Comparison of ENCODE assay signal across 26 mouse cellular contexts in genomic region chr12:117674511-117674910, GRCm38 (mm10).
"Had no signal": no experiment of that assay in that cellular context is flagged by ENCODE, and none has a peak within 500 bp of the region (broad histone marks: within the 10 kb centered on the region; RNA-seq: fewer than 3 reads in every experiment).

No protein-coding gene starts in this region.

- H3K36me3 ChIP-seq: embryonic facial prominence, embryonic 10.5 days; embryonic facial prominence, embryonic 12.5 days; embryonic facial prominence, embryonic 13.5 days; embryonic facial prominence, embryonic 15.5 days; forebrain, embryonic 10.5 days; forebrain, embryonic 12.5 days; forebrain, embryonic 15.5 days had no signal

- H3K4me1 ChIP-seq: embryonic facial prominence, embryonic 13.5 days; embryonic facial prominence, embryonic 15.5 days; forebrain, embryonic 10.5 days; forebrain, embryonic 12.5 days; forebrain, embryonic 13.5 days; forebrain, embryonic 15.5 days had no signal

- H3K9me3 ChIP-seq: embryonic facial prominence, embryonic 10.5 days; embryonic facial prominence, embryonic 12.5 days; embryonic facial prominence, embryonic 13.5 days; embryonic facial prominence, embryonic 15.5 days; forebrain, embryonic 10.5 days; forebrain, embryonic 12.5 days; forebrain, embryonic 13.5 days; forebrain, embryonic 15.5 days had no signal

- H3K27ac ChIP-seq: embryonic facial prominence, embryonic 10.5 days; embryonic facial prominence, embryonic 12.5 days; embryonic facial prominence, embryonic 13.5 days; embryonic facial prominence, embryonic 15.5 days; forebrain, embryonic 10.5 days; forebrain, embryonic 12.5 days; forebrain, embryonic 13.5 days; forebrain, embryonic 15.5 days; gastrocnemius, adult 2 months; heart, adult 2 months had no signal

- DNase-seq: cerebellum, adult 2 months; cerebellum, adult 8-10 months; cerebellum, adult 9-10 months; cerebellum, adult 9-11 months; cerebellum, postnatal 10 days; cerebellum, postnatal 14 days; cerebellum, postnatal 25 days; cerebellum, postnatal 36 days; embryo, embryonic 11 days; forebrain, postnatal 0 days; gastrocnemius, adult 2 months; gastrocnemius, postnatal 10 days; gastrocnemius, postnatal 14 days; gastrocnemius, postnatal 25 days; gastrocnemius, postnatal 36 days; heart, adult 18-20 months; heart, adult 2 months had no signal

- H3K4me3 ChIP-seq: embryonic facial prominence, embryonic 10.5 days; embryonic facial prominence, embryonic 12.5 days; embryonic facial prominence, embryonic 13.5 days; embryonic facial prominence, embryonic 15.5 days; erythroblast, embryonic 14.5 days; forebrain, embryonic 10.5 days; forebrain, embryonic 12.5 days; forebrain, embryonic 13.5 days; forebrain, embryonic 15.5 days; gastrocnemius, adult 2 months; heart, adult 2 months had no signal

- H3K27me3 ChIP-seq: embryonic facial prominence, embryonic 12.5 days; embryonic facial prominence, embryonic 13.5 days; embryonic facial prominence, embryonic 15.5 days; forebrain, embryonic 13.5 days; forebrain, embryonic 15.5 days had no signal
